Mouse (Mus musculus): ENCODE measurements around the gene Gm10801.
"Not testable (repeated sequence)": the region's sequence is repeated elsewhere in the genome, so short reads cannot be mapped to it uniquely, and the experiment has no call there.

Gene Gm10801

GRCm38 (mm10) chr2:98661937-98662336 lies at the start of gene Gm10801:
TSS of gene Gm10801 (plus strand) at chr2:98662237.
- DNase-seq (ENCODE audit: low spot score in 2 of 2), result not testable (repeated sequence)

- not testable (repeated sequence) for DNase-seq (ENCODE audit: low spot score in 2 of 2)
These were observed 5.2 kb downstream of the Gm10801 start, which contains the start of gene Gm10800 for GRCm38 (mm10) chr2:98667201-98667600. TSS of gene Gm10800 (minus strand) at chr2:98667301.

GRCm38 (mm10) chr2:98697533-98697932 lies 35.5 kb downstream of the Gm10801 start:
- DNase-seq (ENCODE audit: low spot score in 2 of 2), result no peak

Data from left cerebral cortex, adult 9 months (tissue).